Mouse (Mus musculus) cortical plate, adult 2 months (tissue): ENCODE results near the gene Ppm1f. TPM values are rescaled to one million over a fixed set of nuclear protein-coding genes. Genes with fewer than 3 reads are reported as not detected.
A peak's percentile ranks its signal among the peaks of the same experiment; 100 is the strongest.
"Not testable (repeated sequence)": the region's sequence is repeated elsewhere in the genome, so short reads cannot be mapped to it uniquely, and the experiment has no call there.

Experiments used
- H3K27ac ChIP-seq: fragments of 200-500 bp; 2 replicates; pipeline ENCODE4 v1.5.1; 2012; ENCODE audit warnings: low read length, control low read depth, inconsistent platforms; ENCODE audit not compliant: insufficient read depth
- H3K4me1 ChIP-seq: fragments of 200-500 bp; 2 replicates; pipeline ENCODE4 v1.6.1; 2011; ENCODE audit warnings: low read length; ENCODE audit not compliant: control insufficient read depth, insufficient read depth
- H3K4me3 ChIP-seq: fragments of 200-500 bp; 2 replicates; pipeline ENCODE4 v1.5.1; 2011; ENCODE audit warnings: mild to moderate bottlenecking, low read length, control low read depth; ENCODE audit not compliant: insufficient read depth
- CTCF ChIP-seq: fragments of 200-500 bp; IDR thresholded peaks from 2 replicates; pipeline ENCODE4 v1.5.1; 2011; ENCODE audit warnings: mild to moderate bottlenecking, control low read depth, low read length; ENCODE audit not compliant: insufficient read depth; ENCODE audit errors: extremely low read depth
- POLR2A ChIP-seq: fragments of 200-500 bp; IDR thresholded peaks from 2 replicates; pipeline ENCODE4 v1.6.1; 2011; ENCODE audit warnings: mild to moderate bottlenecking, low read length, control low read depth; ENCODE audit not compliant: insufficient read depth; ENCODE audit errors: extremely low read depth
- polyA plus RNA-seq: library from polyadenylated mRNA; depleted of rRNA; stranded (reverse); fragments of >200 nt; gene quantifications from 2 replicates; pipeline ENCODE4 v1.2.3, GENCODE M21; 2012

Ppm1f gene
- polyA plus RNA-seq, 1 experiment, result 41.7 TPM

DNA sequence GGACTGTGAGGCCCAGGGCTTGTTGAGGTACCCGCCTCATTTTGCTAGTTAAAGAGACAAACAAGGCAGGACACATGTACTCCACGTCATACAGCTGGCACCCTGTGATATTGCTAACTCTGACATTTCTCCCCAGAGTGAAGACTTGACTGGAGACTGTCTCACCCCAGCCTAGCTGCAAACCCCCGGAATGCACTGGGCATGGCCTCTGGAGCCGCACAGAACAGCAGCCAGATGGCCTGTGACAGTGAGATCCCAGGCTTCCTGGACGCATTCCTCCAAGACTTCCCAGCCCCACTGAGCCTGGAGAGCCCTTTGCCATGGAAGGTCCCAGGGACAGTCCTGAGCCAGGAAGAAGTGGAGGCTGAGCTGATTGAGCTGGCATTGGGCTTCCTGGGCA, 6.9 kb downstream of the Ppm1f start:
- H3K4me1 ChIP-seq, result peaks cover 6% of the 10 kb centered on the region
- H3K27ac ChIP-seq, result no peak overlapping the region
- no peak overlapping the region for H3K4me3 ChIP-seq
- TF ChIP-seq POLR2A (no peak), CTCF (no peak)

- peak overlapping the region; percentile 39 for H3K27ac ChIP-seq
Measured at GRCm38 (mm10) chr16:16907799-16908198, 11.5 kb downstream of the Ppm1f start.

DNA sequence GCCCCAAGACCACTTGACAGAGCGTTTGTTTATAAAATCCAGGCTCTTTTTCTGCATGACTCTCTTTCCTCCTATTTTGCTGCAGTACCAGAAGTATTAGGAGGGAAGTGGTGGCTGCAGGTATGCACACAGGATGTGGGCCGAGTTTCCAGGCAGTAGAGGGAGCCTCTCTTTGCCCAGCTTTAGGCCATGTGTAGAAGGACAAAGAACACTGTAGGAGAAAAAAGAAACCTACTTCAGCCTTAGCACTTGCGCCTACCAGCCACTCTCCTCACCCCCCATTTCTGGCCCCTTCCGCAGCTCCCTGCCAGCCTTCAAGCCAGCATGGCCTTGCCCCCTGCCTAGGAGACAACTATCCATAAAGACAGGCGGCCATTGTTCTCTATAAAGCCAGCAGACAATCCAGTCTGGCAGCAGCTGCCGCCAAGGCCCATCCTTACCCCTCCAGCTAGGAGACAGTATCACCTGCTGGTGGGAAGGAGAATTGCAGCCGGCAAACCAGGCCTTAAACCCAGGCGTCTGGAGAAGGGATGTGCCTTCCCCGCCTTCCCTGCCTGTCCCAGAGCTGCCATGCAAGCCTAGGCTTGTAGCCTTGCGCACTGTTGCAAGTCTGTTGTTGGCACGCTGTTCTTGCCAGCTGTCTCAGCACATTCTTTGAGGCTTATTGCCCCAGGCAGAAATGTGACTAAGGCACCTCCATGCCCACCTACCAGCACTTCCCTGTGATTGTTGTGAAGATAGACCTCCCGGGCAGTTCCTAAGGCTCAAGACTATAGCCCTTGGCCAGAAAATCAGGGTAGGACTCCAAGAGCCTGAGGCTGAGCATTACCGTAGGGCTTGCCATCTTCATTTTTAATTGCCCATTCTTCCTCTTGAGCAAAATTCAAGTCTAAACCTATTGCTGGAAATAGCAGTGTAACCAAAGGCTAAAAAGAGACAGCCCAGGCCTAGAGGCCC, 15.7 kb downstream of the Ppm1f start:
- H3K4me3 ChIP-seq, result no peak overlapping the region
- TF ChIP-seq POLR2A (no peak), CTCF (peak; percentile 86)
- 0 out of 2 replicates have a peak overlapping the region, but pooled peaks have one; percentile 37 for H3K27ac ChIP-seq
- H3K4me1 ChIP-seq, result no peaks in the 10 kb centered on the region

More at GRCm38 (mm10) chr16:16907799-16908198, 11.5 kb downstream of the Ppm1f start:
- Histone ChIP-seq H3K4me3 (no peak overlapping the region), H3K4me1 (no peaks in the 10 kb centered on the region)
- no peak for TF ChIP-seq CTCF
- TF ChIP-seq POLR2A, result no peak

GRCm38 (mm10) chr16:16913440-16913839, 17.2 kb downstream of the Ppm1f start:
- peaks cover 1% of the 10 kb centered on the region for H3K4me1 ChIP-seq
- no peak for TF ChIP-seq POLR2A
- TF ChIP-seq CTCF, result no peak
- no peak overlapping the region for H3K4me3 ChIP-seq
- H3K27ac ChIP-seq, result no peak overlapping the region; the same call in 1 of the 2 replicates

GRCm38 (mm10) chr16:16918441-16919117, 22.3 kb downstream of the Ppm1f start:
- H3K27ac ChIP-seq, result peak overlapping the region; percentile 49
- H3K4me1 ChIP-seq, result peaks cover 6% of the 10 kb centered on the region

GRCm38 (mm10) chr16:16921021-16921435, 24.8 kb downstream of the Ppm1f start:
- Histone ChIP-seq H3K4me1 (peaks cover 7% of the 10 kb centered on the region), H3K4me3 (no peak overlapping the region), H3K27ac (no peak overlapping the region)
- TF ChIP-seq CTCF, result peak; percentile 52; the same call in 1 of the 2 replicates
- no peak for TF ChIP-seq POLR2A

More at GRCm38 (mm10) chr16:16918441-16919117, 22.3 kb downstream of the Ppm1f start:
- no peak overlapping the region for H3K4me3 ChIP-seq
- no peak for TF ChIP-seq CTCF
- TF ChIP-seq POLR2A, result no peak

- H3K27ac ChIP-seq, result no peak overlapping the region
- H3K4me3 ChIP-seq, result no peak overlapping the region
- TF ChIP-seq POLR2A (no peak), CTCF (no peak)
- H3K4me1 ChIP-seq, result peaks cover 12% of the 10 kb centered on the region; the same call in 1 of the 2 replicates
Measured at GRCm38 (mm10) chr16:16924481-16924880, 28.2 kb downstream of the Ppm1f start.

- TF ChIP-seq POLR2A, result 0 out of 2 replicates have a peak, but pooled peaks have one; percentile 35
- TF ChIP-seq CTCF, result no peak
- peak overlapping the region; percentile 73 for H3K27ac ChIP-seq
- H3K4me3 ChIP-seq, result no peak overlapping the region
- H3K4me1 ChIP-seq, result peaks cover 9% of the 10 kb centered on the region; the same call in 1 of the 2 replicates
Measured at GRCm38 (mm10) chr16:16926536-16926935, 30.3 kb downstream of the Ppm1f start.

DNA sequence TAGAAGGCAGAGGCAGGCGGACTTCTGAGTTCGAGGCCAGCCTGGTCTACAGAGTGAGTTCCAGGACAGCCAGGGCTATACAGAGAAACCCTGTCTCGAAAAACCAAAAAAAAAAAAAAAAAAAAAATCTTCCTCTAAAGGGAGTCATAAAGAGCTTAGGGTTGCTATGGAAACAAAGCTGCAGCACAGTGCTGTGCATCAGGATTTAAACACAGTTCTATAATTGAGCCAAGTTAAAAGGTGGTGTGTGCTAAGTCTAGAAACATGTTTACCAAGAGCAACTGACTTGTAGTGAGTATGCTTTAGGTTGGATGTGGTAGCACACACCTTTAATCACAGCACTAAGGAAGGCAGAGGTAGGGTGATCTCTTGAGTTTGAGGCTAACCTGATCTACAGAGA, 32.6 kb downstream of the Ppm1f start:
- H3K27ac ChIP-seq, result peak overlapping the region; percentile 83
- not testable (repeated sequence) for H3K4me3 ChIP-seq, H3K4me1 ChIP-seq
